Mouse (Mus musculus) MN1 (cell line): ENCODE data around the gene Katna1.
A peak's percentile ranks its signal among the peaks of the same experiment; 100 is the strongest.
"Not testable (repeated sequence)": the region's sequence is repeated elsewhere in the genome, so short reads cannot be mapped to it uniquely, and the experiment has no call there.

Experiments
- DNase-seq: peaks from one replicate; pipeline ENCODE4 v3.0.0-alpha.2; 2016; ENCODE audit warnings: low spot score

Katna1 gene

GRCm38 (mm10) chr10:7725751-7726500 lies at the start of gene Katna1:
Gene Katna1, plus strand, starts transcription at chr10:7726000.
- peak; percentile 98 for DNase-seq

- peak; percentile 92 for DNase-seq
These were observed 45.0 kb upstream of the Katna1 start, which contains the start of the genes Pcmt1 and Lats1 for GRCm38 (mm10) chr10:7680731-7681301. Gene Pcmt1, minus strand, starts transcription at chr10:7681136. Gene Lats1, plus strand, starts transcription at chr10:7681214.

GRCm38 (mm10) chr10:7681343-7682025 lies 44.3 kb upstream of the Katna1 start:
- DNase-seq, result peak; percentile 93

- DNase-seq, result peak; percentile 38
These were observed 43.6 kb upstream of the Katna1 start for GRCm38 (mm10) chr10:7682249-7682648.

GRCm38 (mm10) chr10:7686902-7687301 lies 38.9 kb upstream of the Katna1 start:
- DNase-seq, result no peak

- no peak for DNase-seq
These were observed 30.5 kb upstream of the Katna1 start for GRCm38 (mm10) chr10:7695286-7695685.

- peak; percentile 23 for DNase-seq
These were observed 25.7 kb upstream of the Katna1 start for GRCm38 (mm10) chr10:7700120-7700519.

- no peak for DNase-seq
These were observed 23.2 kb upstream of the Katna1 start for GRCm38 (mm10) chr10:7702586-7702985.

- DNase-seq, result no peak
These were observed 15.7 kb upstream of the Katna1 start for GRCm38 (mm10) chr10:7710121-7710520.

- DNase-seq, result no peak
These were observed 13.3 kb upstream of the Katna1 start for GRCm38 (mm10) chr10:7712506-7712905.

- DNase-seq, result no peak
These were observed 10.7 kb upstream of the Katna1 start for GRCm38 (mm10) chr10:7715056-7715455.

- DNase-seq, result peak; percentile 47
These were observed 657 bp downstream of the Katna1 start for GRCm38 (mm10) chr10:7726501-7726812.

GRCm38 (mm10) chr10:7727011-7727410 lies 1.2 kb downstream of the Katna1 start:
- peak; percentile 35 for DNase-seq

GRCm38 (mm10) chr10:7731582-7731981 lies 5.8 kb downstream of the Katna1 start:
- peak; percentile 60 for DNase-seq

- DNase-seq, result no peak
These were observed 11.3 kb downstream of the Katna1 start for GRCm38 (mm10) chr10:7737122-7737521.

GRCm38 (mm10) chr10:7737914-7738313 lies 12.1 kb downstream of the Katna1 start:
- DNase-seq, result no peak

GRCm38 (mm10) chr10:7745528-7745927 lies 19.7 kb downstream of the Katna1 start:
- not testable (repeated sequence) for DNase-seq

GRCm38 (mm10) chr10:7748752-7749151 lies 23.0 kb downstream of the Katna1 start:
- no peak for DNase-seq

- no peak for DNase-seq
These were observed 31.7 kb downstream of the Katna1 start for GRCm38 (mm10) chr10:7757544-7757943.

- DNase-seq, result no peak
These were observed 46.5 kb downstream of the Katna1 start for GRCm38 (mm10) chr10:7772346-7772745.

GRCm38 (mm10) chr10:7772769-7773168 lies 47.0 kb downstream of the Katna1 start:
- DNase-seq, result no peak

GRCm38 (mm10) chr10:7775421-7775820 lies 49.6 kb downstream of the Katna1 start:
- DNase-seq, result no peak

- DNase-seq, result no peak
These were observed 52.6 kb downstream of the Katna1 start for GRCm38 (mm10) chr10:7778361-7778760.
